Mouse (Mus musculus) stomach, postnatal 0 days (tissue): ENCODE results near the gene Klhl8.
A peak's percentile ranks its signal among the peaks of the same experiment; 100 is the strongest.

Experiments used
- CTCF ChIP-seq: IDR thresholded peaks from 2 replicates; pipeline ENCODE4 v1.5.1; 2016; ENCODE audit warnings: antibody characterized with exemption, low read depth, mild to moderate bottlenecking, moderate library complexity
- EP300 ChIP-seq: optimal IDR thresholded peaks from 2 replicates; pipeline ENCODE3; 2016; ENCODE audit warnings: antibody characterized with exemption

DNA sequence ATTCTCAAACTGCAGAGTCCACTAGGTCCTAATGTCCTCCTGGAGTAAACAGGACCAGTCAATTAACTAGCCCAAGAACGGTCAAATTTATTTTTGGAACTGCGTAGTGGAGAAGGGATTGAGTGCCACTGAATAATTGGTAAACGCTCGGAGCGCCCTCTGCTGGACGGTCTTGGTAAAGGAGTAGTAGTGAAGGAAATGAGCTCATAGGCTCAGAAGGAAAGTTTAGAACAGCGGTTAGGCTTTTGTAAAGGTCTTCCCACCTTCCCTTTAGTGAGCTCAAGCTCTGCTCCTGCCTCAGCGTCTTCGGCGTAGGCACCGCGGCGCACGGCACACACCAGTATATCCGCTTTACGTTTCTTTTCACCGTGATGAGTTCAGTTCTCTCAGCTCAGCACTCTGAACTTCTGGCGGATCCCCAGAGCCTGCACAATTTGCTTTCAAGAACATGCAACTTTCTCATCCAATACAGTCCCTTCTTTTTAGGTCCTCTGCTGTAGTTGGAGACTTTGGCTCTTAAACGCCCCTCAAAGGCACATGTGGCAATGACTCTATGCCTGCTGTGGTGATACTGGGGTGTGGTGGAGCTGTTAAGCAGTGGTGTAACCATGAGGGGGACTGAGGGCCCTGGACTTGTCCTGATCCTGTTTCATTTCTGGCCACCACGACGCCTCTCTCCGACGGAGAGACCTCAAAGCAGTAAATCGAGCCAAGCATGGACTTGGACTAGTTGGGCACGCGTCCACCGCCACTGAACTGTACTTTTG lies 16.6 kb upstream of the Klhl8 start:
- no peak for TF ChIP-seq EP300
- TF ChIP-seq CTCF = peak; percentile 93
